Mouse (Mus musculus) heart, embryonic 14.5 days (tissue): ENCODE results near the gene Dctn2. TPM values are rescaled to one million over a fixed set of nuclear protein-coding genes. Genes with fewer than 3 reads are reported as not detected.

ENCODE experiments used
- ATAC-seq: fragments of 200-750 bp; cut with Nextera tagmentation; 2 replicates; pipeline ENCODE4 v1.8.0; 2017; ENCODE audit warnings: low read depth, moderate TSS enrichment; ENCODE audit not compliant: insufficient number of reproducible peaks, insufficient read depth, low FRiP score
- H3K27ac ChIP-seq, 2 experiments: fragments of 200-500 bp in 1 of 2; fragments of 300-500 bp in 1 of 2; sonication (generic) in 1 of 2; replicated peaks in 1 of 2; 2 replicates each; pipeline ENCODE4 v1.5.1; 2012 to 2014; ENCODE audit warnings: low read depth in 2 of 2, low read length in 2 of 2, control low read depth in 1 of 2, mild to moderate bottlenecking in 1 of 2, mixed read lengths in 1 of 2; ENCODE audit not compliant: control insufficient read depth in 1 of 2, insufficient read depth in 1 of 2
- H3K27me3 ChIP-seq: fragments of 300-500 bp; sonication (generic); 2 replicates; pipeline ENCODE4 v1.6.1; 2014; ENCODE audit warnings: mild to moderate bottlenecking, low read length, control low read depth; ENCODE audit not compliant: control insufficient read depth, insufficient read depth
- H3K36me3 ChIP-seq: fragments of 300-500 bp; sonication (generic); 2 replicates; pipeline ENCODE4 v1.6.1; 2014; ENCODE audit warnings: mild to moderate bottlenecking, control low read depth, low read length, mixed read lengths; ENCODE audit not compliant: control insufficient read depth, insufficient read depth
- H3K4me1 ChIP-seq, 2 experiments: fragments of 200-500 bp in 1 of 2; fragments of 300-500 bp in 1 of 2; sonication (generic) in 1 of 2; 2 replicates each; pipeline ENCODE4 v1.6.1; 2012 to 2014; ENCODE audit warnings: low read length in 2 of 2, control low read depth in 1 of 2, mixed read lengths in 1 of 2; ENCODE audit not compliant: control insufficient read depth in 2 of 2, insufficient read depth in 2 of 2
- H3K4me2 ChIP-seq: fragments of 300-500 bp; sonication (generic); 2 replicates; pipeline ENCODE4 v1.6.1; 2014; ENCODE audit warnings: mild to moderate bottlenecking, low read length
- H3K4me3 ChIP-seq, 2 experiments: fragments of 200-500 bp in 1 of 2; fragments of 300-500 bp in 1 of 2; sonication (generic) in 1 of 2; 2 replicates each; pipeline ENCODE4 v1.5.1; 2012 to 2014; ENCODE audit warnings: low read length in 2 of 2, mild to moderate bottlenecking in 2 of 2, control low read depth in 1 of 2, low read depth in 1 of 2, moderate library complexity in 1 of 2; ENCODE audit not compliant: control insufficient read depth in 1 of 2, insufficient read depth in 1 of 2
- H3K9ac ChIP-seq: fragments of 300-500 bp; sonication (generic); 2 replicates; pipeline ENCODE4 v1.6.1; 2014; ENCODE audit warnings: mild to moderate bottlenecking, low read length
- H3K9me3 ChIP-seq: fragments of 300-500 bp; sonication (generic); 2 replicates; pipeline ENCODE4 v1.6.1; 2016; ENCODE audit warnings: low read length, control low read depth; ENCODE audit not compliant: control insufficient read depth
- WGBS: fragments of 180-500 bp; shearing (Covaris S2); extraction: QIAGEN DNeasy Blood & Tissue Kit; methylation state at CpG from one replicate; pipeline ENCODE4 v1.1.7; 2014; 5-methylcytosine and 5-hydroxymethylcytosine counted together
- polyA plus RNA-seq: library from polyadenylated mRNA; unstranded; fragments of >200 nt; fragmentation: Nextera tagmentation; extraction: Ambion mirVana; gene quantifications from 2 replicates; pipeline ENCODE4 v1.2.1, GENCODE M21; 2014

Gene Dctn2
- polyA plus RNA-seq, 1 experiment from 2014 or later: 137 TPM

DNA sequence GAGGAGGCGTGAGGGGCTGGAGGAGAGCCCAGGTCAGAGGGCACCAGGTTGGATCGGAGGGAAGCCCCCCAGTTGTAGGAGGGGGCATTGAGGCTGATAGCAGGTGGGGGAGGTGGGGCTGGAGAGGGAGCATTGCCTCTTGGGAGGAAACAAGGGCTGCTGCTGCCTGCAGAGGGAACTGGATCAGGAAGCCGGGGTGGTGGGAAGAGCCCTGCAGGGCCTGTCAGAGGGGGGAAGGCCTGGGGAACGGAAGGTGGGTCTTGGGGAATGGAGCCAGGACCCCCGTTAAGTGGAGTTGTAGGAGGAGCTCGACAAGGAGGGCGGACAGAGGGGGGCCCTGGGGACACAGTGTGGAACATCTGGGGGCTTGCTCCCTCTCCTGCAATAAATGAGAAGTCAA, 20.0 kb downstream of the Dctn2 start:
- Histone ChIP-seq H3K27ac (no peak overlapping the region), H3K4me2 (no peak overlapping the region), H3K36me3 (peaks cover 63% of the 10 kb centered on the region), H3K27me3 (no peaks in the 10 kb centered on the region), H3K4me3 (no peak overlapping the region), H3K9ac (0 out of 2 replicates have a peak overlapping the region, but pooled peaks have one; percentile 11), H3K9me3 (no peaks in the 10 kb centered on the region), H3K4me1 (peaks cover 15 to 26% of the 10 kb centered on the region in 2 experiments; a peak in 3 of 4 replicates)
- 71% methylated on average over 7 of the region's 7 CpGs for WGBS
- ATAC-seq: no peak

- ATAC-seq: no peak
- H3K4me2 ChIP-seq: peak overlapping the region; percentile 98
- peak overlapping the region in 1 of 2 experiments; percentile 83; a peak in 1 of 4 replicates for H3K4me3 ChIP-seq
- no peak overlapping the region for H3K27ac ChIP-seq
- H3K27me3 ChIP-seq: no peaks in the 10 kb centered on the region
- WGBS: 70% methylated on average over 7 of the region's 7 CpGs
- no peaks in the 10 kb centered on the region for H3K9me3 ChIP-seq
- H3K36me3 ChIP-seq: peaks cover 58% of the 10 kb centered on the region
- H3K4me1 ChIP-seq: peaks cover 15 to 30% of the 10 kb centered on the region in 2 experiments; a peak in 3 of 4 replicates
- H3K9ac ChIP-seq: peak overlapping the region; percentile 80; the same call in 1 of the 2 replicates
Observed at GRCm38 (mm10) chr10:127286730-127287129, 20.6 kb downstream of the Dctn2 start.

GRCm38 (mm10) chr10:127287271-127287935, 21.2 kb downstream of the Dctn2 start:
- Histone ChIP-seq H3K27ac (peak overlapping the region; percentile 74 to 99), H3K9me3 (no peaks in the 10 kb centered on the region), H3K4me2 (peak overlapping the region; percentile 98), H3K9ac (peak overlapping the region; percentile 80), H3K27me3 (no peaks in the 10 kb centered on the region), H3K36me3 (peaks cover 51% of the 10 kb centered on the region), H3K4me1 (peaks cover 15 to 37% of the 10 kb centered on the region in 2 experiments; a peak in 3 of 4 replicates), H3K4me3 (peak overlapping the region; percentile 69 to 83)
- 72% methylated on average over 15 of the region's 15 CpGs for WGBS
- ATAC-seq: no peak

DNA sequence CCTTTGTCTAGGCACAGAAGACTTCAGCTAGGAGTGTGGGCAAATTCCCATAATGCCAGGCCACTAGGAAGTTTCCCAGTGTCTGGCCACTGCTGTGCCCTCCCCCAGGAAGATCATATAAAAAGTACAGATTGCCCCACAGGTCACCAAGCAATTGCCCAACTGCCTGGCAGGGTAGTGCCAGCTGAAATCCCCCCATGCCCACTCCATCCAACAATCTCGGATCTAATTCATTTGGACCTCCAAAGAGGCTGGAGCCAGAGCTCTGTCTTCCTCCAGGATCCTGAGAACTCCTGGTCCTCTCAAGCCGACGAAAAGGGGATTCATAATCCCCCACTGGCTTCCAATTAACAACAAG, 21.7 kb downstream of the Dctn2 start:
- Histone ChIP-seq H3K36me3 (peaks cover 46% of the 10 kb centered on the region), H3K4me3 (peak overlapping the region; percentile 69 to 83), H3K4me1 (peaks cover 16 to 42% of the 10 kb centered on the region in 2 experiments), H3K9me3 (no peaks in the 10 kb centered on the region), H3K9ac (peak overlapping the region; percentile 80), H3K27me3 (no peaks in the 10 kb centered on the region), H3K27ac (peak overlapping the region; percentile 74 to 99), H3K4me2 (peak overlapping the region; percentile 98)
- no peak for ATAC-seq
- 0% methylated on average over 3 of the region's 3 CpGs for whole genome bisulfite sequencing

DNA sequence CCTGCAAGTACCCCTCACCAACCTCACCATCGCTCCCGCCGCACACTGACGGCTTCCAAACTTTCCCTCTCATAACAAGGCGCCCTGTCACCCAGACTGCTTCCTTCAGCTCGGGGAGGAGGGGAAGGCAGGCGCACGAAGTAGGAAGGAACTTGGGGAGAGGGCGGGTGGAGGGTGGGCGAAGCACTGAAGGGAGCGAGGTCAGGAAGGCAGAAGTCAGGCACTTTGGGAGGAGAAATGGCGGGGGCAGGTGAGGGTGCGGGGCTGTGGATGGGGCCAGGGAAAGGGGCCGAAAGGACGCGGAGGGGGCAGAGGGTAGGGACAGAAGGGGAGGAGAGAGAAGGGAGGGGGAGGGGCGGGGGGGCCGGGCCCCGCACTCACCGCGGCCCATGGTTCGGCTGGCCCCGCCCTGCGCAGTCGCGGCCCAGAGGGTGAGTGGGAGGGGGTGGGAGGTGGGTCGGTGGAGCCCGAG, 22.2 kb downstream of the Dctn2 start:
- peaks cover 20 to 47% of the 10 kb centered on the region in 2 experiments for H3K4me1 ChIP-seq
- peak overlapping the region; percentile 69 to 83 for H3K4me3 ChIP-seq
- peak overlapping the region; percentile 80 for H3K9ac ChIP-seq
- WGBS: under 1% methylated on average over 13 of the region's 28 CpGs
- peak overlapping the region; percentile 98 for H3K4me2 ChIP-seq
- H3K36me3 ChIP-seq: peaks cover 46% of the 10 kb centered on the region
- H3K27ac ChIP-seq: peak overlapping the region; percentile 74 to 99
- ATAC-seq: peak; percentile 20
- no peaks in the 10 kb centered on the region for H3K9me3 ChIP-seq
- H3K27me3 ChIP-seq: no peaks in the 10 kb centered on the region

GRCm38 (mm10) chr10:127288800-127289572, 22.8 kb downstream of the Dctn2 start, which contains the start of gene Mbd6:
Gene Mbd6 (minus strand): TSS chr10:127289018.
- Histone ChIP-seq H3K4me1 (peaks cover 20 to 53% of the 10 kb centered on the region in 2 experiments), H3K9me3 (no peaks in the 10 kb centered on the region), H3K27ac (peak within 1 kb of the TSS; percentile 97 to 99), H3K27me3 (no peaks in the 10 kb centered on the region), H3K4me3 (peak within 1 kb of the TSS; percentile 69 to 83), H3K9ac (peak within 1 kb of the TSS; percentile 80), H3K4me2 (peak within 1 kb of the TSS; percentile 98), H3K36me3 (peaks cover 46% of the 10 kb centered on the region)
- peak; percentile 28 for ATAC-seq
- 0% methylated on average over 33 of the region's 65 CpGs for WGBS

DNA sequence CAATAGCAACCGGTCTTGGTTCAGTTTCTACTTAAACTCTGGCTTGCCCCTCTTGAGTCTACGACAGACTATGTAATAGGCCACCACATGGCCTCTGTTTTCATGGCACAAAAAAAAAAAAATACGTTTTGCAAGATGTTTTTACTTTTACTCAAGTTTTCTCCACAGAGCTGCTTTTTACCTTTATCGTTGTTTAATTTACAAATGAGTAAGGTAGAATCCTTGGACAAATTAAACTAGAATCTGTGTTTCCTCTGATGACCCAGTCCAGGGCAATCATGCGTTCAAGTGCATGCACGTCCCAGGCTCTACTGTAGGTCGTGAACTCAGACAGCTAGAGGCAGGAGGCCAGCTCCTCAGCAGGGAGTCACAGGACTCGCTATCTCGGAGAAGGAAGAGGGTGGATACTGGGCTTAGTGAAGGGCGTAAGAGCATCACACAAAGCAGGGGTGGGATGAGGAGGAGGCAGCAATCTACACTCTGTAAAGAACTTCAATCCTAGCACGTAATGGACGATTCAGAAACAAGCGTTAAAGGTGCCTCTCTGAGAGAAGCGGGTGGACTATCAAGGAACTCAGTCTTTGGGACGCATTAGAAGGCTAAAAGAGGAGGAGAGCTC, 23.5 kb downstream of the Dctn2 start:
- H3K4me1 ChIP-seq: peaks cover 20 to 55% of the 10 kb centered on the region in 2 experiments

More for the DNA sequence above, 23.5 kb downstream of the Dctn2 start:
- 2% methylated on average over 15 of the region's 15 CpGs for WGBS
- peak overlapping the region; percentile 80 for H3K9ac ChIP-seq
- peak overlapping the region; percentile 69 to 83 for H3K4me3 ChIP-seq
- H3K27ac ChIP-seq: peak overlapping the region; percentile 97 to 99
- no peaks in the 10 kb centered on the region for H3K27me3 ChIP-seq
- H3K36me3 ChIP-seq: peaks cover 46% of the 10 kb centered on the region
- no peaks in the 10 kb centered on the region for H3K9me3 ChIP-seq
- peak; percentile 16 for ATAC-seq
- peak overlapping the region; percentile 98 for H3K4me2 ChIP-seq
